Mouse (Mus musculus) Muller cell, postnatal 12 days (primary cell): ENCODE results near the gene Hint2.

Experiments
- DNase-seq: peaks from one replicate; pipeline ENCODE4 v3.0.0-alpha.2; 2015; ENCODE audit errors: inconsistent ontology term

Gene Hint2

GRCm38 (mm10) chr4:43655656-43656338, 469 bp downstream of the Hint2 start:
- no peak for DNase-seq

GRCm38 (mm10) chr4:43653161-43654015, 2.9 kb downstream of the Hint2 start, which contains the start of gene Spag8:
TSS of gene Spag8 (minus strand) at chr4:43653594.
- DNase-seq, result peak; percentile 16

- DNase-seq, result no peak
Observed at GRCm38 (mm10) chr4:43652726-43653125, 3.5 kb downstream of the Hint2 start.

- no peak for DNase-seq
Observed at GRCm38 (mm10) chr4:43649783-43650182, 6.5 kb downstream of the Hint2 start.

GRCm38 (mm10) chr4:43640491-43640890, 15.8 kb downstream of the Hint2 start:
- DNase-seq, result no peak

- DNase-seq, result no peak
Observed at GRCm38 (mm10) chr4:43640076-43640475, 16.2 kb downstream of the Hint2 start.

- DNase-seq, result no peak
Observed at GRCm38 (mm10) chr4:43636751-43637150, 19.5 kb downstream of the Hint2 start.

- no peak for DNase-seq
Observed at GRCm38 (mm10) chr4:43634621-43635374, 21.5 kb downstream of the Hint2 start.

GRCm38 (mm10) chr4:43633736-43634135, 22.5 kb downstream of the Hint2 start:
- no peak for DNase-seq

GRCm38 (mm10) chr4:43633296-43633695, 23.0 kb downstream of the Hint2 start:
- no peak for DNase-seq

GRCm38 (mm10) chr4:43631956-43632920, 24.0 kb downstream of the Hint2 start:
- DNase-seq, result peak; percentile 55

GRCm38 (mm10) chr4:43631046-43631955, 25.0 kb downstream of the Hint2 start, which contains the start of gene Npr2:
TSS of gene Npr2 (plus strand) at chr4:43631935.
- DNase-seq, result peak; percentile 73

- DNase-seq, result no peak
Observed at GRCm38 (mm10) chr4:43630671-43631045, 25.6 kb downstream of the Hint2 start.

GRCm38 (mm10) chr4:43630030-43630581, 26.2 kb downstream of the Hint2 start:
- peak; percentile 77 for DNase-seq

- DNase-seq, result peak; percentile 31
Observed at GRCm38 (mm10) chr4:43629106-43629817, 27.0 kb downstream of the Hint2 start.

GRCm38 (mm10) chr4:43620146-43620778, 36.0 kb downstream of the Hint2 start:
- no peak for DNase-seq

GRCm38 (mm10) chr4:43613060-43613730, 43.1 kb downstream of the Hint2 start:
- no peak for DNase-seq

GRCm38 (mm10) chr4:43612534-43612933, 43.7 kb downstream of the Hint2 start:
- DNase-seq, result no peak
